9 mouse cellular contexts compared by ENCODE assay signal in the genomic region with DNA sequence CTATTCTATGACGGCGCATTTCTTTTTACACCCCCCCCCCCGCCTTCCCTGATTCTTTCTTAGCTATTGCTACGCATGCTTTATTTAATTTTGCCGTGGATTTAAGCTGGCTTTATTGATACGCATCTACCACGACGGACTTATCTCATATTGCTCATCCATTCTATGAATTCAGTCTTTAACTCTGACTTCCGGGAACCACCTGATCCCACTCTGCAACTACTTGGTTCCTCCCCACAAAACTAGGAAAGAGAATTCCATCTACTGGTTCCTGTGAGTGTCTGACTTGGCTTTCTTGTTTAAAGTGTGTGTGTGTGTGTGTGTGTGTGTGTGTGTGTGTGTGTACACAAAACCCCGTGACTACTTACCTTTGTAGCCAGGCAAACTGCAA. TPM values are rescaled to one million over a fixed set of nuclear protein-coding genes. Genes with fewer than 3 reads are reported as not detected.
DNase-seq lines count a peak whose midpoint lies in the region; ATAC-seq and TF ChIP-seq lines count a peak whose summit lies in the region.
"Had no signal": no experiment of that assay in that cellular context is flagged by ENCODE, and none has a peak within 500 bp of the region (broad histone marks: within the 10 kb centered on the region; RNA-seq: fewer than 3 reads in every experiment).

No protein-coding gene starts in this region.

- no peaks in the 10 kb centered on the region for H3K9me3 ChIP-seq in intestine, embryonic 16.5 days (ENCODE audit: control insufficient read depth, low read length)
- no peaks in the 10 kb centered on the region for H3K9me3 ChIP-seq in neural tube, embryonic 13.5 days

- H3K36me3 ChIP-seq in intestine, embryonic 16.5 days (ENCODE audit: control insufficient read depth, insufficient read depth, low read length) = no peaks in the 10 kb centered on the region
- H3K36me3 ChIP-seq in neural tube, embryonic 13.5 days = peaks cover 27% of the 10 kb centered on the region

- peaks cover 30% of the 10 kb centered on the region for H3K4me1 ChIP-seq in intestine, embryonic 16.5 days (ENCODE audit: control insufficient read depth, insufficient read depth, low read length)
- peaks cover 28% of the 10 kb centered on the region for H3K4me1 ChIP-seq in neural tube, embryonic 13.5 days (replicated peaks)

- H3K4me2 ChIP-seq in intestine, embryonic 16.5 days (ENCODE audit: low read depth, low read length) = peak overlapping the region; percentile 87
- peak overlapping the region; percentile 93 for H3K4me2 ChIP-seq in neural tube, embryonic 13.5 days

- peak overlapping the region; percentile 63 for H3K27ac ChIP-seq in left cerebral cortex, adult 2 months
- no peak overlapping the region for H3K27ac ChIP-seq in intestine, embryonic 16.5 days (ENCODE audit: low read length)
- peak overlapping the region; percentile 79 for H3K27ac ChIP-seq in neural tube, embryonic 13.5 days (replicated peaks)

- peak overlapping the region; percentile 73 for H3K4me3 ChIP-seq in left cerebral cortex, adult 2 months
- H3K4me3 ChIP-seq in intestine, embryonic 16.5 days (ENCODE audit: low read length) = peak overlapping the region; percentile 56
- H3K4me3 ChIP-seq in neural tube, embryonic 13.5 days = peak overlapping the region; percentile 67

- WGBS in intestine, embryonic 16.5 days = 13% methylated on average over 10 of the region's 10 CpGs
- WGBS in neural tube, embryonic 13.5 days = 5% methylated on average over 10 of the region's 10 CpGs

- H3K27me3 ChIP-seq in intestine, embryonic 16.5 days (replicated peaks; ENCODE audit: control insufficient read depth, insufficient read depth, low read length) = no peaks in the 10 kb centered on the region
- no peaks in the 10 kb centered on the region for H3K27me3 ChIP-seq in neural tube, embryonic 13.5 days
- H3K27me3 ChIP-seq: Patski had no signal

- peak overlapping the region; percentile 68 for H3K9ac ChIP-seq in intestine, embryonic 16.5 days (ENCODE audit: low read depth, low read length)
- H3K9ac ChIP-seq in neural tube, embryonic 13.5 days = peak overlapping the region; percentile 81

- TF ChIP-seq CTCF in left cerebral cortex, adult 2 months (IDR thresholded peaks at IDR 0.05) = no peak

- intact Hi-C loops in left cerebral cortex, adult 2 months (cut with DNase I) = no loop called here
- intact Hi-C loops in left cerebral cortex, postnatal 4 days (cut with DNase I) = no loop called here

- 0 out of 2 replicates have a peak, but pooled peaks have one; percentile 0 for ATAC-seq in erythroid progenitor cell, adult 5-6 weeks (replicated peaks; ENCODE audit: low FRiP score, poor library complexity, severe bottlenecking)
- no peak for ATAC-seq in intestine, embryonic 16.5 days
- peak; percentile 2; the same call in 1 of the 2 replicates for ATAC-seq in neural tube, embryonic 13.5 days (ENCODE audit: low read depth)
- ATAC-seq: Patski had no signal

- no peak for DNase-seq in left cerebral cortex, adult 2 months (ENCODE audit: extremely low spot score in 1 of 2, low spot score in 2 of 2)
- DNase-seq in left cerebral cortex, adult 11 months (ENCODE audit: low spot score) = no peak
- no peak for DNase-seq in embryo, embryonic 10 days (ENCODE audit: low spot score)
- DNase-seq in left cerebral cortex, postnatal 4 days = no peak
- DNase-seq in cerebellum, adult 9-10 months = no peak

RNA-seq across cellular contexts. Expression of a gene that starts 0.3 kb away (rescaled TPM):
- 1 to 10 TPM; 4.8 to 5.1 TPM for total RNA-seq in left cerebral cortex, adult 2 months (2021)
- total RNA-seq in erythroid progenitor cell, adult 5-6 weeks (2015; ENCODE audit: low replicate concordance) = 8.4 and 11.9 TPM in 2 replicates
- 13.5 and 15.9 TPM in 2 replicates for total RNA-seq in erythroid progenitor cell, adult 5-6 weeks (2017; ENCODE audit: low replicate concordance)
- polyA plus RNA-seq in intestine, embryonic 16.5 days (2015; fragmentation: Nextera tagmentation; extraction: Ambion mirVana) = 0.34 and 0.67 TPM in 2 replicates
- polyA plus RNA-seq in neural tube, embryonic 13.5 days (2015; fragmentation: Nextera tagmentation; extraction: Ambion mirVana) = 3.1 and 3.7 TPM in 2 replicates
- 10 to 100 TPM; 11.0 to 11.1 TPM for total RNA-seq in left cerebral cortex, postnatal 4 days (2021)

RNA-seq across cellular contexts. Expression of a gene that starts 34.5 kb away (rescaled TPM):
- 100 to 1,000 TPM in 1 of 2 experiments, 10 to 100 TPM in 1; 94.4 to 103 TPM for total RNA-seq in left cerebral cortex, adult 2 months (2021)
- not detected in 2 replicates for total RNA-seq in erythroid progenitor cell, adult 5-6 weeks (2015; ENCODE audit: low replicate concordance)
- 0.08 and 2.2 TPM in 2 replicates for total RNA-seq in erythroid progenitor cell, adult 5-6 weeks (2017; ENCODE audit: low replicate concordance)
- polyA plus RNA-seq in intestine, embryonic 16.5 days (2015; fragmentation: Nextera tagmentation; extraction: Ambion mirVana) = 2.4 and 3.4 TPM in 2 replicates
- polyA plus RNA-seq in neural tube, embryonic 13.5 days (2015; fragmentation: Nextera tagmentation; extraction: Ambion mirVana) = 4.9 and 7.0 TPM in 2 replicates
- total RNA-seq in left cerebral cortex, postnatal 4 days (2021) = 10 to 100 TPM; 61.8 to 73.1 TPM

RNA-seq across cellular contexts. Expression of a gene that starts 48.2 kb away (rescaled TPM):
- total RNA-seq in left cerebral cortex, adult 2 months (2021) = 1 to 10 TPM; 3.3 TPM
- not detected in 2 replicates for total RNA-seq in erythroid progenitor cell, adult 5-6 weeks (2015; ENCODE audit: low replicate concordance)
- 0.13 TPM in 1 of 2 replicates, not detected in the other for total RNA-seq in erythroid progenitor cell, adult 5-6 weeks (2017; ENCODE audit: low replicate concordance)
- 2.5 and 3.2 TPM in 2 replicates for polyA plus RNA-seq in intestine, embryonic 16.5 days (2015; fragmentation: Nextera tagmentation; extraction: Ambion mirVana)
- 0.63 and 1.0 TPM in 2 replicates for polyA plus RNA-seq in neural tube, embryonic 13.5 days (2015; fragmentation: Nextera tagmentation; extraction: Ambion mirVana)
- 1 to 10 TPM; 3.1 to 3.5 TPM for total RNA-seq in left cerebral cortex, postnatal 4 days (2021)

Comparison
In these comparisons a context has a peak if more than half of its experiments do, and no peak if none do; other contexts are left out.
1. RNA of a gene that starts 34.5 kb away (total RNA-seq): 94.4 to 103 TPM in left cerebral cortex, adult 2 months and 61.8 to 73.1 TPM in left cerebral cortex, postnatal 4 days; 0.08 to 2.2 TPM in erythroid progenitor cell, adult 5-6 weeks; every median in the first group is over 10 times any median in the second.
2. Peak in every context shown above with its lines, with median percentiles within 50 percentile points of each other: H3K4me3 ChIP-seq.